Mouse (Mus musculus): ENCODE data around the gene Gm21876. TPM values are rescaled to one million over a fixed set of nuclear protein-coding genes. Genes with fewer than 3 reads are reported as not detected.

The Gm21876 gene
- not detected in 2 replicates for polyA plus RNA-seq (2012; rRNA removed)

GRCm38 (mm10) chrX:21175553-21175952 is at the start of gene Gm21876:
Gm21876 (minus strand) TSS chrX:21175653.

Other genes with a start within 250 kb of the Gm21876 start
- 25.2 and 26.5 TPM in 2 replicates for gene Cfp, start 244.1 kb downstream of the Gm21876 start, polyA plus RNA-seq (2012; rRNA removed)
- 9.0 and 9.5 TPM in 2 replicates for gene Elk1, start 225.0 kb downstream of the Gm21876 start, polyA plus RNA-seq (2012; rRNA removed)
- gene Uxt, start 213.6 kb downstream of the Gm21876 start, polyA plus RNA-seq (2012; rRNA removed): 10.0 and 14.7 TPM in 2 replicates
- 0.36 and 0.38 TPM in 2 replicates for gene Zfp182, start 113.3 kb downstream of the Gm21876 start, polyA plus RNA-seq (2012; rRNA removed)
- gene Spaca5, start 107.2 kb downstream of the Gm21876 start, polyA plus RNA-seq (2012; rRNA removed): not detected in 2 replicates
- gene Zfp300, start 86.1 kb downstream of the Gm21876 start, polyA plus RNA-seq (2012; rRNA removed): 0.02 TPM in 1 of 2 replicates, not detected in the other
- not detected in 2 replicates for gene Ssxa1, start 59.8 kb downstream of the Gm21876 start, polyA plus RNA-seq (2012; rRNA removed)